Mouse (Mus musculus): ENCODE measurements at regions not wholly inside any gene's neighbourhood (a gene's known extent, or its start where the extent isn't known, plus 50 kb on each side); places are given as distances from the start of the nearest gene placed in this dataset.

- TF ChIP-seq EP300 (IDR thresholded peaks at IDR 0.05; ENCODE audit: insufficient read depth, low read depth, low read length) (no peak), POLR2A (IDR thresholded peaks at IDR 0.05; ENCODE audit: insufficient read depth, low read length) (no peak), CTCF (IDR thresholded peaks at IDR 0.05; ENCODE audit: low read depth, low read length) (no peak)
Measured at GRCm38 (mm10) chr6:118325681-118326080, 93.6 kb downstream of the Bms1 start.

Data from ES-Bruce4 (cell line).